Mouse (Mus musculus) stomach, postnatal 0 days (tissue): ENCODE measurements around the gene Spire2.

Experiments
- CTCF ChIP-seq: IDR thresholded peaks from 2 replicates; pipeline ENCODE4 v1.5.1; 2016; ENCODE audit warnings: antibody characterized with exemption, low read depth, mild to moderate bottlenecking, moderate library complexity
- EP300 ChIP-seq: optimal IDR thresholded peaks from 2 replicates; pipeline ENCODE3; 2016; ENCODE audit warnings: antibody characterized with exemption

- no peak for TF ChIP-seq CTCF
- TF ChIP-seq EP300 = no peak
Observed at GRCm38 (mm10) chr8:123329961-123330360, 2.6 kb upstream of the Spire2 start.
